8 mouse cellular contexts compared by ENCODE assay signal in the genomic region with DNA sequence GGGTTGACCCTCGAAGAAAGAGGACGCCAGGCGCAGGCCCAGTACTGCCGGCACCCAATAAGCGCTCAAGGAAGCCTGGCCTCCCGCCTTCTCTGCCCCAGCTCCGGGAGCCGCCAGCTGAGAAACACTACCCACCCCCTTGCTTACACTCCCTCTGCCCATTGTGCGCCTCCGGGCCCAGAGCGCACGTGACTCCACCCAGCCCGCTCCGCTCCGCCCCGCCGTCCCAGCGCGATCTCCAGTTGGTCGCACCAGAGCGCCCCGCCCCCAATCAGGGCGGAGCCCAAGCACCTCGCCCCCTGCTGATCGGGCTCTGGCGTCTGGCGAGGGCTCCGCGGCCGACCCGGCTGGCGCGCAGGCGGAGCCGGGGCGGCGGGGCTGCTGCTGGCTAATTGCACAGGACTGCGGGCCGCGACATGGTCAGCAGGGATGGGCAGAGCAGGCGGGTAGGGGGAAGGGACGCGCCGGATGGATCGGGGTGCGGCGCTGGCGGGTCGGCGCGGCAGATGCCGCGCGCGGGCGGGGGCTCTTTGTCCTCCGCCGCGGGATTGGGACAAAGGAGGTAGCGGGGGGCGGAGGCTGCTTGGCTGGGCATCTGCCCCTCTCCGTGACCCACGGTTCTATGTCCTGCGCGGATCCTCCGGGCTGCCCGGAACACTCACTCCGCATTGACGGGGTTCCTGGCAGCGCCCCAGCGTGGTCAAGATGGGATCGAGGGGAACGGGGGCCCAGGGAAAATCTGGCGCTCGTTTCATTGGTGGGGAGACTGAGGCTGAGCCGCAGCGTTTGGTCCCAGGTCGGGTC. TPM values are rescaled to one million over a fixed set of nuclear protein-coding genes. Genes with fewer than 3 reads are reported as not detected.
DNase-seq lines count a peak whose midpoint lies in the region; ATAC-seq and TF ChIP-seq lines count a peak whose summit lies in the region.

A gene (minus strand): TSS at position 129 of the 804 bp plus-strand sequence.

- TF ChIP-seq CTCF in cortical plate, adult 2 months (IDR thresholded peaks at IDR 0.05; ENCODE audit: extremely low read depth, insufficient read depth, low read length), result no peak

- peak; percentile 59 for TF ChIP-seq POLR2A in cortical plate, adult 2 months (IDR thresholded peaks at IDR 0.05; ENCODE audit: extremely low read depth, insufficient read depth, low read length)

- DNase-seq in gastrocnemius, adult 8-10 months (ENCODE audit: low spot score in 2 of 2), result peak; percentile 93 to 96
- peak; percentile 85 for DNase-seq in hindlimb bud, embryonic 11.5 days (ENCODE audit: extremely low spot score, low read depth, low spot score)
- peak; percentile 87 to 98 for DNase-seq in left cerebral cortex, adult 8-10 months (ENCODE audit: low spot score in 2 of 2)
- DNase-seq in right cerebral cortex, postnatal 10 days (ENCODE audit: low spot score in 2 of 2), result peak; percentile 99
- peak; percentile 95 for DNase-seq in urinary bladder, postnatal 25 days (ENCODE audit: low spot score)

- peak within 1 kb of the TSS; percentile 62 for H3K27ac ChIP-seq in cortical plate, adult 2 months (ENCODE audit: insufficient read depth, low read length)

- peaks cover 16% of the 10 kb centered on the region for H3K4me1 ChIP-seq in cortical plate, adult 2 months (ENCODE audit: control insufficient read depth, insufficient read depth, low read length)
- peaks cover 93% of the 10 kb centered on the region for H3K4me1 ChIP-seq in megakaryocyte, embryonic 14.5 days

- ATAC-seq in activated CD4-positive, CD25-positive, alpha-beta regulatory T cell, adult 4 months, result peak; percentile 98

- peak within 1 kb of the TSS; percentile 68 for H3K4me3 ChIP-seq in cortical plate, adult 2 months (ENCODE audit: insufficient read depth, low read length)
- H3K4me3 ChIP-seq in megakaryocyte, embryonic 14.5 days (replicated peaks), result peak within 1 kb of the TSS; percentile 97

- peaks cover 26% of the 10 kb centered on the region for H3K36me3 ChIP-seq in megakaryocyte, embryonic 14.5 days (replicated peaks; ENCODE audit: low read length)

- H3K9me3 ChIP-seq in megakaryocyte, embryonic 14.5 days, result no peaks in the 10 kb centered on the region

- peaks cover 29% of the 10 kb centered on the region for H3K27me3 ChIP-seq in megakaryocyte, embryonic 14.5 days (replicated peaks)

RNA-seq across cellular contexts. Expression of the gene that starts here (rescaled TPM):
- 10 to 100 TPM; 40.1 to 49.5 TPM for polyA plus RNA-seq in activated CD4-positive, CD25-positive, alpha-beta regulatory T cell, adult 4 months (2017; shearing (Covaris generic))
- polyA plus RNA-seq in cortical plate, adult 2 months (2012; rRNA removed), result 37.0 and 45.0 TPM in 2 replicates
- total RNA-seq in gastrocnemius, adult 8-10 months (2022), result 1 to 10 TPM; 2.5 to 3.9 (median 3.3) TPM
- total RNA-seq in left cerebral cortex, adult 8-10 months (2022), result 10 to 100 TPM; 18.7 to 24.5 (median 21.6) TPM
- 395 and 472 TPM in 2 replicates for polyA plus RNA-seq in megakaryocyte, embryonic 14.5 days (2012; ENCODE audit: insufficient read depth, low replicate concordance)

Comparison
In these comparisons a context has a peak if more than half of its experiments do, and no peak if none do; other contexts are left out.
1. Peak in every context shown above with its lines: DNase-seq, ATAC-seq, H3K4me3 ChIP-seq and H3K27ac ChIP-seq.
2. RNA of the gene that starts here (total RNA-seq): 18.7 to 24.5 TPM in left cerebral cortex, adult 8-10 months; 2.5 to 3.9 TPM in gastrocnemius, adult 8-10 months; every median in the first group is over 4 times any median in the second.